Mouse (Mus musculus): ENCODE measurements around the gene Acp2. TPM values are rescaled to one million over a fixed set of nuclear protein-coding genes. Genes with fewer than 3 reads are reported as not detected.

Acp2 gene
- polyA plus RNA-seq, 1 experiment from 2014 or later, result 28.3 TPM

- DNase-seq (ENCODE audit: low spot score), result no peak
- Histone ChIP-seq H3K36me3 (no peaks in the 10 kb centered on the region), H3K9me3 (replicated peaks) (no peaks in the 10 kb centered on the region), H3K4me1 (peaks cover 3% of the 10 kb centered on the region; the same call in 1 of the 2 replicates), H3K27ac (replicated peaks) (no peak overlapping the region), H3K4me3 (no peak overlapping the region), H3K27me3 (ENCODE audit: low read depth, poor library complexity, severe bottlenecking) (peaks cover 13% of the 10 kb centered on the region)
- WGBS, result 90% methylated on average over 4 of the region's 4 CpGs
Observed at GRCm38 (mm10) chr2:91248366-91248765, 45.7 kb downstream of the Acp2 start.

GRCm38 (mm10) chr2:91252001-91252400, 49.3 kb downstream of the Acp2 start:
- no peaks in the 10 kb centered on the region for H3K9me3 ChIP-seq (replicated peaks)
- peaks cover 42% of the 10 kb centered on the region for H3K27me3 ChIP-seq (ENCODE audit: low read depth, poor library complexity, severe bottlenecking)
- H3K4me3 ChIP-seq, result no peak overlapping the region
- no peaks in the 10 kb centered on the region for H3K36me3 ChIP-seq
- H3K4me1 ChIP-seq, result peaks cover 22% of the 10 kb centered on the region
- WGBS, result 83% methylated on average over 4 of the region's 4 CpGs
- DNase-seq (ENCODE audit: low spot score), result no peak
- H3K27ac ChIP-seq (replicated peaks), result no peak overlapping the region

- H3K27me3 ChIP-seq (ENCODE audit: low read depth, poor library complexity, severe bottlenecking), result peaks cover 42% of the 10 kb centered on the region
- no peak overlapping the region for H3K27ac ChIP-seq (replicated peaks)
- H3K9me3 ChIP-seq (replicated peaks), result no peaks in the 10 kb centered on the region
- H3K4me1 ChIP-seq, result peaks cover 27% of the 10 kb centered on the region
- no peak overlapping the region for H3K4me3 ChIP-seq
- WGBS, result 73% methylated on average over 4 of the region's 4 CpGs
- H3K36me3 ChIP-seq, result no peaks in the 10 kb centered on the region
- no peak for DNase-seq (ENCODE audit: low spot score)
Observed at GRCm38 (mm10) chr2:91252512-91252911, 49.8 kb downstream of the Acp2 start.

- H3K27ac ChIP-seq (replicated peaks), result no peak overlapping the region
- DNase-seq (ENCODE audit: low spot score), result no peak
- H3K9me3 ChIP-seq (replicated peaks), result no peaks in the 10 kb centered on the region
- 35% methylated on average over 8 of the region's 8 CpGs for WGBS
- no peaks in the 10 kb centered on the region for H3K36me3 ChIP-seq
- H3K4me3 ChIP-seq, result peak overlapping the region; percentile 79; the same call in 1 of the 2 replicates
- peaks cover 43% of the 10 kb centered on the region for H3K4me1 ChIP-seq
- peaks cover 51% of the 10 kb centered on the region for H3K27me3 ChIP-seq (ENCODE audit: low read depth, poor library complexity, severe bottlenecking)
Observed at GRCm38 (mm10) chr2:91254725-91255380, 52.2 kb downstream of the Acp2 start.

GRCm38 (mm10) chr2:91255661-91256150, 53.0 kb downstream of the Acp2 start, which contains the start of gene Pacsin3:
Pacsin3 (plus strand) TSS chr2:91255954.
- no peaks in the 10 kb centered on the region for H3K9me3 ChIP-seq (replicated peaks)
- H3K27ac ChIP-seq (replicated peaks), result peak within 1 kb of the TSS; percentile 91
- H3K36me3 ChIP-seq, result 0 out of 2 replicates have a peak, but pooled peaks cover 7% of the 10 kb centered on the region
- peaks cover 43% of the 10 kb centered on the region for H3K4me1 ChIP-seq
- peak; percentile 65 for DNase-seq (ENCODE audit: low spot score)
- H3K4me3 ChIP-seq, result peak within 1 kb of the TSS; percentile 79
- peaks cover 51% of the 10 kb centered on the region for H3K27me3 ChIP-seq (ENCODE audit: low read depth, poor library complexity, severe bottlenecking)
- under 1% methylated on average over 27 of the region's 27 CpGs for WGBS

- peak overlapping the region; percentile 79 for H3K4me3 ChIP-seq
- peak overlapping the region; percentile 91 for H3K27ac ChIP-seq (replicated peaks)
- peaks cover 51% of the 10 kb centered on the region for H3K27me3 ChIP-seq (ENCODE audit: low read depth, poor library complexity, severe bottlenecking)
- DNase-seq (ENCODE audit: low spot score), result peak; percentile 80
- under 1% methylated on average over 52 of the region's 52 CpGs for WGBS
- no peaks in the 10 kb centered on the region for H3K9me3 ChIP-seq (replicated peaks)
- peaks cover 14% of the 10 kb centered on the region for H3K36me3 ChIP-seq
- peaks cover 43% of the 10 kb centered on the region for H3K4me1 ChIP-seq
Observed at GRCm38 (mm10) chr2:91256256-91257125, 53.8 kb downstream of the Acp2 start.

GRCm38 (mm10) chr2:91257126-91257980, 54.7 kb downstream of the Acp2 start:
- Histone ChIP-seq H3K9me3 (replicated peaks) (no peaks in the 10 kb centered on the region), H3K27ac (replicated peaks) (peak overlapping the region; percentile 91), H3K4me1 (peaks cover 43% of the 10 kb centered on the region), H3K4me3 (peak overlapping the region; percentile 79), H3K36me3 (peaks cover 22% of the 10 kb centered on the region), H3K27me3 (ENCODE audit: low read depth, poor library complexity, severe bottlenecking) (peaks cover 47% of the 10 kb centered on the region)
- peak; percentile 74 for DNase-seq (ENCODE audit: low spot score)
- 2% methylated on average over 22 of the region's 22 CpGs for WGBS

- peaks cover 43% of the 10 kb centered on the region for H3K4me1 ChIP-seq
- DNase-seq (ENCODE audit: low spot score), result no peak
- peak overlapping the region; percentile 91 for H3K27ac ChIP-seq (replicated peaks)
- H3K27me3 ChIP-seq (ENCODE audit: low read depth, poor library complexity, severe bottlenecking), result peaks cover 41% of the 10 kb centered on the region
- peak overlapping the region; percentile 79 for H3K4me3 ChIP-seq
- no peaks in the 10 kb centered on the region for H3K9me3 ChIP-seq (replicated peaks)
- H3K36me3 ChIP-seq, result peaks cover 29% of the 10 kb centered on the region
- 77% methylated on average over 5 of the region's 5 CpGs for WGBS
Observed at GRCm38 (mm10) chr2:91258054-91258453, 55.4 kb downstream of the Acp2 start.

GRCm38 (mm10) chr2:91258830-91259229, 56.1 kb downstream of the Acp2 start:
- no peak for DNase-seq (ENCODE audit: low spot score)
- peaks cover 45% of the 10 kb centered on the region for H3K4me1 ChIP-seq
- 77% methylated on average over 1 of the region's 1 CpGs for WGBS

GRCm38 (mm10) chr2:91259493-91259892, 56.8 kb downstream of the Acp2 start:
- WGBS, result 97% methylated on average over 1 of the region's 1 CpGs

More at GRCm38 (mm10) chr2:91258830-91259229, 56.1 kb downstream of the Acp2 start:
- Histone ChIP-seq H3K27me3 (ENCODE audit: low read depth, poor library complexity, severe bottlenecking) (peaks cover 33% of the 10 kb centered on the region), H3K4me3 (no peak overlapping the region), H3K9me3 (replicated peaks) (no peaks in the 10 kb centered on the region), H3K27ac (replicated peaks) (no peak overlapping the region), H3K36me3 (peaks cover 36% of the 10 kb centered on the region)

More at GRCm38 (mm10) chr2:91259493-91259892, 56.8 kb downstream of the Acp2 start:
- peaks cover 26% of the 10 kb centered on the region for H3K27me3 ChIP-seq (ENCODE audit: low read depth, poor library complexity, severe bottlenecking)
- no peaks in the 10 kb centered on the region for H3K9me3 ChIP-seq (replicated peaks)
- no peak for DNase-seq (ENCODE audit: low spot score)
- peaks cover 36% of the 10 kb centered on the region for H3K36me3 ChIP-seq
- H3K4me1 ChIP-seq, result peaks cover 51% of the 10 kb centered on the region
- H3K27ac ChIP-seq (replicated peaks), result no peak overlapping the region
- no peak overlapping the region for H3K4me3 ChIP-seq
